Mouse (Mus musculus): ENCODE results near the gene Sass6.

DNA sequence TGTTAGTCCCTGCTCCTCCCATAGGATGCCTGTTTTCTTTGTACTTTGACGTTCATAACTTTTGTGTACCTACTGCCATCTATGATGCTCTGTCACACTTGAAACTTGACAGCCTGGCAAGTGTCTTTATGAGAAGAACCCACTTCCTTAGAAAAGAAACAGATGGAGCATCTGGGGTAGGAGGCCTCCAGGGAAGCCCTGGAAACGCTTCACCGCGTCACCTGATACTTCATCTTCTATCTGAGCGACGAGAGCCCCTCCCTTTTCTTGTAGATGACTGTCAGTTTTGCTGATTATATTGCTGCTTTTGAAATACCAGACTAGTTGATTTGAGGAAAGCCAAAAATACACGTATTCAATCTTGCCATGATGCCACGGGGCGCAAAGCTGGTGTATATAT lies 9.8 kb downstream of the Sass6 start:
- TF ChIP-seq CTCF (IDR thresholded peaks at IDR 0.05; ENCODE audit: low read depth, low read length) (no peak), POLR2A (IDR thresholded peaks at IDR 0.05; ENCODE audit: borderline replicate concordance, low read depth, low read length) (no peak)

Measured in bone marrow macrophage, adult 2 months (primary cell).